Mouse (Mus musculus) lung, postnatal 0 days (tissue): Measurements from ENCODE around the gene Dyx1c1.

ENCODE experiments used
- CTCF ChIP-seq: IDR thresholded peaks from 2 replicates; pipeline ENCODE4 v1.5.1; 2016; ENCODE audit warnings: antibody characterized with exemption, mild to moderate bottlenecking
- EP300 ChIP-seq: IDR thresholded peaks from 2 replicates; pipeline ENCODE4 v1.6.1; 2016; ENCODE audit warnings: antibody characterized with exemption, mild to moderate bottlenecking, control low read depth

DNA sequence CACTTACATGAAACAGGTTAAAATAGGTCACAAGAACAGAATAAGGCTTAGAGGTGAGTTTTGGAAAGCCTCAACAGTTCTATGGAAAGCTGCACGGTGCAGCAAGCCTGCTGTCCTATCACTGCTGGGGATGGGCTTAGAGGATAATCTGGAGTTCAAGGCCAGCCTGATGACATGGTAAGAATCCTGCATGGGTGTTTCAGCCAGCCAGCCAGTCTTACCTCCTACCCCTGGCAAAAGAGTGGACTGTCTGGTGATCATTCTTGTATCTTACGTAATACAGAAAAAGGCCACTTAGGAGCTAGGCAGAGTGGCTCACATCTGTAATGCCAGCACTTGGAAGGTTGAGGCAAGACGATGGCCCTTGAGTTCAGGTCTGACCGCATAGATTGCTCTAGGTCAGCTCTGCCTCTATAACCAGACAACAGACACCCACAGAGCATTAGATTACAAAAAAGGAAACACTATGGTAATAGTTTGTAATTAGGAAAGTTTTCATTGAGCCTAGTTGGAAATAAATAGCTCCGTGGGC lies 62.0 kb downstream of the Dyx1c1 start:
- TF ChIP-seq CTCF (no peak), EP300 (no peak)
